Mouse (Mus musculus): Measurements from ENCODE around the gene Bcas3.

- TF ChIP-seq CTCF (IDR thresholded peaks at IDR 0.05) = no peak
- no peak for TF ChIP-seq EP300 (IDR thresholded peaks at IDR 0.05)
Measured at GRCm38 (mm10) chr11:85746373-85746772, 393.4 kb downstream of the Bcas3 start.
